Mouse (Mus musculus) G1E (cell line): ENCODE data around the gene Agmat.

Experiments used
- CTCF ChIP-seq: IDR thresholded peaks from 2 replicates; pipeline ENCODE4 v1.5.1; 2012; ENCODE audit warnings: low read depth, low read length, inconsistent platforms, mixed read lengths
- GATA1 ChIP-seq: IDR thresholded peaks from 2 replicates; pipeline ENCODE4 v1.6.1; 2012; ENCODE audit warnings: borderline replicate concordance, low read length, inconsistent platforms, mixed read lengths
- GATA2 ChIP-seq: IDR thresholded peaks from 2 replicates; pipeline ENCODE4 v1.6.1; 2012; ENCODE audit warnings: low read depth, low read length, inconsistent platforms, borderline replicate concordance
- POLR2AphosphoS5 ChIP-seq: IDR thresholded peaks from 2 replicates; pipeline ENCODE4 v1.6.1; 2012; ENCODE audit warnings: low read depth, low read length, inconsistent platforms; ENCODE audit not compliant: insufficient replicate concordance
- TAL1 ChIP-seq: conservative IDR thresholded peaks from 2 replicates; pipeline ENCODE4 v1.6.1; 2012; ENCODE audit warnings: low read depth, low read length, inconsistent platforms, mixed read lengths

GRCm38 (mm10) chr4:141713598-141714142 lies 32.8 kb upstream of the Agmat start:
- TF ChIP-seq GATA1: no peak
- no peak for TF ChIP-seq CTCF
- TF ChIP-seq TAL1: peak; percentile 20; the same call in 1 of the 2 replicates
- no peak for TF ChIP-seq POLR2AphosphoS5
- TF ChIP-seq GATA2: no peak
